ENCODE assay signal across 23 mouse cellular contexts in the genomic region with DNA sequence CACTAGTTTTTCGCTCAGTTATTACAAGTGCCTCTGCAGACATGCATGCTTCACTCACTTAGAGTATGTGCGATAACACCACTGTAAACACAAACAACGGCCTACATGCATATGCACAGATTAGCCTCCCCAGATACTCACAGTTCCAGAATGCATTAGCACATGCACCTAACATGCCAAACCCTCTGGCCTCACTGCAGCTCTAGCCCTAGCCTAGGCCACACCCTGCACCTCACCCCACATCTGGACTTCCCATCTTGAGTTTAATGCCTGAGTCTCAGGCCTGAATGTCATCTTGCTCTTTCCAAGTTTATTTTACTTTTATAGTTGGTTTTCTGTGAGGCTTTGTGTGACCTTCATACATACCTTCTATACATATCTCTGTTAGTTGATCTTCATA. TPM values are rescaled to one million over a fixed set of nuclear protein-coding genes. Genes with fewer than 3 reads are reported as not detected.
"Had no signal": no experiment of that assay in that cellular context is flagged by ENCODE, and none has a peak within 500 bp of the region (broad histone marks: within the 10 kb centered on the region; RNA-seq: fewer than 3 reads in every experiment).

No protein-coding gene starts in this region.

- H3K4me3 ChIP-seq: intestine, embryonic 15.5 days; kidney, embryonic 15.5 days; limb, embryonic 10.5 days; limb, embryonic 13.5 days; lung, embryonic 15.5 days; midbrain, embryonic 13.5 days; myocyte; neural tube, embryonic 13.5 days had no signal

- H3K4me2 ChIP-seq: intestine, embryonic 15.5 days; kidney, embryonic 15.5 days; limb, embryonic 13.5 days; lung, embryonic 15.5 days; midbrain, embryonic 13.5 days; neural tube, embryonic 13.5 days had no signal

- H3K9ac ChIP-seq: intestine, embryonic 15.5 days; kidney, embryonic 15.5 days; limb, embryonic 13.5 days; lung, embryonic 15.5 days; midbrain, embryonic 13.5 days; neural tube, embryonic 13.5 days had no signal

- H3K4me1 ChIP-seq: intestine, embryonic 15.5 days; kidney, embryonic 15.5 days; limb, embryonic 10.5 days; lung, embryonic 15.5 days; midbrain, embryonic 13.5 days; neural tube, embryonic 13.5 days had no signal

- H3K27ac ChIP-seq: intestine, embryonic 15.5 days; kidney, embryonic 15.5 days; limb, embryonic 10.5 days; limb, embryonic 13.5 days; lung, embryonic 15.5 days; midbrain, embryonic 13.5 days; neural tube, embryonic 13.5 days had no signal

- H3K36me3 ChIP-seq: intestine, embryonic 15.5 days; kidney, embryonic 15.5 days; lung, embryonic 15.5 days; midbrain, embryonic 13.5 days had no signal

- DNase-seq: kidney, adult 11 months; kidney, adult 8-10 months; kidney, postnatal 10 days; kidney, postnatal 4 days; lung, adult 18-20 months; lung, postnatal 10 days; lung, postnatal 36 days; retina, postnatal 1 day; right cerebral cortex, postnatal 25 days; thymus, adult 18-20 months; thymus, postnatal 36 days had no signal

- H3K9me3 ChIP-seq: intestine, embryonic 15.5 days; kidney, embryonic 15.5 days; limb, embryonic 10.5 days; limb, embryonic 13.5 days; lung, embryonic 15.5 days; midbrain, embryonic 13.5 days; neural tube, embryonic 13.5 days had no signal

- ATAC-seq: intestine, embryonic 15.5 days; midbrain, embryonic 13.5 days; midbrain, embryonic 16.5 days had no signal

- H3K27me3 ChIP-seq: intestine, embryonic 15.5 days; kidney, embryonic 15.5 days; limb, embryonic 13.5 days; lung, embryonic 15.5 days; midbrain, embryonic 13.5 days; neural tube, embryonic 13.5 days had no signal

RNA-seq across cellular contexts. Expression of a gene that starts 28.5 kb away (rescaled TPM):
- total RNA-seq: liver, adult 2 months; monocyte, adult 5-6 weeks; neutrophil, adult 5-6 weeks had no signal
